Mouse (Mus musculus): ENCODE measurements around the gene Gm42878. TPM values are rescaled to one million over a fixed set of nuclear protein-coding genes. Genes with fewer than 3 reads are reported as not detected.
A peak's percentile ranks its signal among the peaks of the same experiment; 100 is the strongest.

Gm42878 gene
- polyA plus RNA-seq, 1 experiment, result 0.13 TPM

GRCm38 (mm10) chr5:121566035-121566681, 20.9 kb upstream of the Gm42878 start:
- Histone ChIP-seq H3K79me2 (ENCODE audit: control insufficient read depth, insufficient read depth) (no peaks in the 10 kb centered on the region), H3ac (ENCODE audit: control insufficient read depth, insufficient read length) (no peak overlapping the region), H3K36me3 (ENCODE audit: control insufficient read depth, insufficient read depth) (no peaks in the 10 kb centered on the region), H3K4me3 (no peak overlapping the region), H3K27me3 (ENCODE audit: control insufficient read depth, insufficient read depth, insufficient read length) (no peaks in the 10 kb centered on the region), H3K4me2 (ENCODE audit: low read depth) (no peak overlapping the region)
- TF ChIP-seq POLR2A (IDR thresholded peaks at IDR 0.05; ENCODE audit: insufficient read length, low read depth), result no peak
- TF ChIP-seq TCF3 (IDR thresholded peaks at IDR 0.05; ENCODE audit: insufficient read length, low read depth), result no peak
- no peak for TF ChIP-seq MYOG (IDR thresholded peaks at IDR 0.05; ENCODE audit: control insufficient read depth in 1 of 3, insufficient read depth in 1 of 3, insufficient read length in 2 of 3, low read depth in 2 of 3)
- TF ChIP-seq TCF12 (IDR thresholded peaks at IDR 0.05; ENCODE audit: insufficient read depth, poor library complexity, severe bottlenecking), result no peak
- no peak for TF ChIP-seq REST (IDR thresholded peaks at IDR 0.05; ENCODE audit: insufficient read depth, insufficient read length)
- TF ChIP-seq MAX (IDR thresholded peaks at IDR 0.05; ENCODE audit: low read depth), result no peak
- TF ChIP-seq MYOD1 (IDR thresholded peaks at IDR 0.05; ENCODE audit: control insufficient read depth in 1 of 3, insufficient read length in 2 of 3, low read depth in 2 of 3), result no peak
- TF ChIP-seq CEBPB (IDR thresholded peaks at IDR 0.05; ENCODE audit: insufficient read depth, poor library complexity, severe bottlenecking), result no peak
- no peak for TF ChIP-seq USF1 (IDR thresholded peaks at IDR 0.05; ENCODE audit: low read depth)
- no peak for TF ChIP-seq E2F4 (IDR thresholded peaks at IDR 0.05; ENCODE audit: insufficient read depth)
- TF ChIP-seq POLR2AphosphoS2 (IDR thresholded peaks at IDR 0.05; ENCODE audit: insufficient read length, low read depth), result no peak
- no peak for TF ChIP-seq SRF (IDR thresholded peaks at IDR 0.05; ENCODE audit: control insufficient read depth, insufficient read length, low read depth)

GRCm38 (mm10) chr5:121564468-121564895, 19.2 kb upstream of the Gm42878 start:
- Histone ChIP-seq H3K4me3 (no peak overlapping the region), H3K27me3 (ENCODE audit: control insufficient read depth, insufficient read depth, insufficient read length) (no peaks in the 10 kb centered on the region), H3K79me2 (ENCODE audit: control insufficient read depth, insufficient read depth) (no peaks in the 10 kb centered on the region), H3K36me3 (ENCODE audit: control insufficient read depth, insufficient read depth) (no peaks in the 10 kb centered on the region), H3K4me2 (ENCODE audit: low read depth) (peak overlapping the region; percentile 76), H3ac (ENCODE audit: control insufficient read depth, insufficient read length) (no peak overlapping the region)
- TF ChIP-seq MAX (IDR thresholded peaks at IDR 0.05; ENCODE audit: low read depth) (no peak), MYOG (IDR thresholded peaks at IDR 0.05; ENCODE audit: control insufficient read depth in 1 of 3, insufficient read depth in 1 of 3, insufficient read length in 2 of 3, low read depth in 2 of 3) (no peak), SRF (IDR thresholded peaks at IDR 0.05; ENCODE audit: control insufficient read depth, insufficient read length, low read depth) (no peak), REST (IDR thresholded peaks at IDR 0.05; ENCODE audit: insufficient read depth, insufficient read length) (no peak), MYOD1 (IDR thresholded peaks at IDR 0.05; ENCODE audit: control insufficient read depth in 1 of 3, insufficient read length in 2 of 3, low read depth in 2 of 3) (peak in 1 of 3 experiments; percentile 45), USF1 (IDR thresholded peaks at IDR 0.05; ENCODE audit: low read depth) (peak; percentile 75), CEBPB (IDR thresholded peaks at IDR 0.05; ENCODE audit: insufficient read depth, poor library complexity, severe bottlenecking) (no peak), TCF12 (IDR thresholded peaks at IDR 0.05; ENCODE audit: insufficient read depth, poor library complexity, severe bottlenecking) (no peak), E2F4 (IDR thresholded peaks at IDR 0.05; ENCODE audit: insufficient read depth) (no peak), POLR2A (IDR thresholded peaks at IDR 0.05; ENCODE audit: insufficient read length, low read depth) (no peak), POLR2AphosphoS2 (IDR thresholded peaks at IDR 0.05; ENCODE audit: insufficient read length, low read depth) (no peak), TCF3 (IDR thresholded peaks at IDR 0.05; ENCODE audit: insufficient read length, low read depth) (no peak)

GRCm38 (mm10) chr5:121562436-121562835, 17.2 kb upstream of the Gm42878 start:
- Histone ChIP-seq H3K4me3 (no peak overlapping the region), H3K36me3 (ENCODE audit: control insufficient read depth, insufficient read depth) (no peaks in the 10 kb centered on the region), H3ac (ENCODE audit: control insufficient read depth, insufficient read length) (no peak overlapping the region), H3K27me3 (ENCODE audit: control insufficient read depth, insufficient read depth, insufficient read length) (no peaks in the 10 kb centered on the region), H3K4me2 (ENCODE audit: low read depth) (no peak overlapping the region), H3K79me2 (ENCODE audit: control insufficient read depth, insufficient read depth) (no peaks in the 10 kb centered on the region)
- TF ChIP-seq POLR2AphosphoS2 (IDR thresholded peaks at IDR 0.05; ENCODE audit: insufficient read length, low read depth) (no peak), TCF12 (IDR thresholded peaks at IDR 0.05; ENCODE audit: insufficient read depth, poor library complexity, severe bottlenecking) (no peak), CEBPB (IDR thresholded peaks at IDR 0.05; ENCODE audit: insufficient read depth, poor library complexity, severe bottlenecking) (no peak), MYOD1 (IDR thresholded peaks at IDR 0.05; ENCODE audit: control insufficient read depth in 1 of 3, insufficient read length in 2 of 3, low read depth in 2 of 3) (no peak), TCF3 (IDR thresholded peaks at IDR 0.05; ENCODE audit: insufficient read length, low read depth) (no peak), POLR2A (IDR thresholded peaks at IDR 0.05; ENCODE audit: insufficient read length, low read depth) (no peak), MYOG (IDR thresholded peaks at IDR 0.05; ENCODE audit: control insufficient read depth in 1 of 3, insufficient read depth in 1 of 3, insufficient read length in 2 of 3, low read depth in 2 of 3) (no peak)

GRCm38 (mm10) chr5:121549196-121549595, 3.9 kb upstream of the Gm42878 start:
- Histone ChIP-seq H3ac (ENCODE audit: control insufficient read depth, insufficient read length) (no peak overlapping the region), H3K27me3 (ENCODE audit: control insufficient read depth, insufficient read depth, insufficient read length) (no peaks in the 10 kb centered on the region), H3K36me3 (ENCODE audit: control insufficient read depth, insufficient read depth) (no peaks in the 10 kb centered on the region), H3K4me3 (no peak overlapping the region), H3K4me2 (ENCODE audit: low read depth) (no peak overlapping the region), H3K79me2 (ENCODE audit: control insufficient read depth, insufficient read depth) (peaks cover 10% of the 10 kb centered on the region)
- TF ChIP-seq MYOG (IDR thresholded peaks at IDR 0.05; ENCODE audit: control insufficient read depth in 1 of 3, insufficient read depth in 1 of 3, insufficient read length in 2 of 3, low read depth in 2 of 3) (no peak), MAX (IDR thresholded peaks at IDR 0.05; ENCODE audit: low read depth) (no peak), TCF12 (IDR thresholded peaks at IDR 0.05; ENCODE audit: insufficient read depth, poor library complexity, severe bottlenecking) (no peak), USF1 (IDR thresholded peaks at IDR 0.05; ENCODE audit: low read depth) (no peak), SRF (IDR thresholded peaks at IDR 0.05; ENCODE audit: control insufficient read depth, insufficient read length, low read depth) (no peak), REST (IDR thresholded peaks at IDR 0.05; ENCODE audit: insufficient read depth, insufficient read length) (no peak), POLR2AphosphoS2 (IDR thresholded peaks at IDR 0.05; ENCODE audit: insufficient read length, low read depth) (no peak), POLR2A (IDR thresholded peaks at IDR 0.05; ENCODE audit: insufficient read length, low read depth) (no peak), CEBPB (IDR thresholded peaks at IDR 0.05; ENCODE audit: insufficient read depth, poor library complexity, severe bottlenecking) (no peak), MYOD1 (IDR thresholded peaks at IDR 0.05; ENCODE audit: control insufficient read depth in 1 of 3, insufficient read length in 2 of 3, low read depth in 2 of 3) (no peak), E2F4 (IDR thresholded peaks at IDR 0.05; ENCODE audit: insufficient read depth) (no peak), TCF3 (IDR thresholded peaks at IDR 0.05; ENCODE audit: insufficient read length, low read depth) (no peak)

Data from myocyte (in vitro differentiated cells).